Comparison of ENCODE assay signal across 9 mouse cellular contexts in genomic region chr10:34018746-34019301, GRCm38 (mm10). TPM values are rescaled to one million over a fixed set of nuclear protein-coding genes. Genes with fewer than 3 reads are reported as not detected.
A peak's percentile ranks its signal among the peaks of the same experiment; 100 is the strongest.
DNase-seq lines count a peak whose midpoint lies in the region; ATAC-seq and TF ChIP-seq lines count a peak whose summit lies in the region.
"Had no signal": no experiment of that assay in that cellular context is flagged by ENCODE, and none has a peak within 500 bp of the region (broad histone marks: within the 10 kb centered on the region; RNA-seq: fewer than 3 reads in every experiment).

No protein-coding gene starts in this region.

- WGBS in heart, embryonic 14.5 days: under 1% methylated on average over 21 of the region's 21 CpGs
- WGBS in forebrain, embryonic 11.5 days: under 1% methylated on average over 21 of the region's 21 CpGs
- WGBS in neural tube, embryonic 15.5 days: under 1% methylated on average over 21 of the region's 21 CpGs

- H3K9ac ChIP-seq in heart, embryonic 14.5 days (ENCODE audit: low read length): peak overlapping the region; percentile 90
- peak overlapping the region; percentile 75 for H3K9ac ChIP-seq in forebrain, embryonic 11.5 days (ENCODE audit: low read length)
- H3K9ac ChIP-seq in neural tube, embryonic 15.5 days (replicated peaks): peak overlapping the region; percentile 85

- H3K4me3 ChIP-seq in heart, embryonic 14.5 days (ENCODE audit: control insufficient read depth in 1 of 2, insufficient read depth in 1 of 2, low read depth in 1 of 2, low read length in 2 of 2): peak overlapping the region; percentile 79 to 84
- peak overlapping the region; percentile 88 for H3K4me3 ChIP-seq in G1E (ENCODE audit: low read depth, low read length)
- H3K4me3 ChIP-seq in forebrain, embryonic 11.5 days (ENCODE audit: low read depth, low read length): peak overlapping the region; percentile 73
- H3K4me3 ChIP-seq in neural tube, embryonic 15.5 days (replicated peaks): peak overlapping the region; percentile 85

- peak overlapping the region; percentile 97 to 98 for H3K27ac ChIP-seq in heart, embryonic 14.5 days (replicated peaks in 1 of 2; ENCODE audit: control insufficient read depth in 1 of 2, insufficient read depth in 1 of 2, low read depth in 2 of 2, low read length in 2 of 2)
- H3K27ac ChIP-seq in forebrain, embryonic 11.5 days (ENCODE audit: low read depth, low read length): peak overlapping the region; percentile 65
- H3K27ac ChIP-seq in neural tube, embryonic 15.5 days (replicated peaks): peak overlapping the region; percentile 93

- H3K36me3 ChIP-seq in heart, embryonic 14.5 days (ENCODE audit: control insufficient read depth, insufficient read depth, low read length): 0 out of 2 replicates have a peak, but pooled peaks cover 5% of the 10 kb centered on the region
- H3K36me3 ChIP-seq in G1E (replicated peaks): peaks cover 28% of the 10 kb centered on the region
- no peaks in the 10 kb centered on the region for H3K36me3 ChIP-seq in forebrain, embryonic 11.5 days (ENCODE audit: control insufficient read depth, insufficient read depth, low read length)
- H3K36me3 ChIP-seq in neural tube, embryonic 15.5 days: no peaks in the 10 kb centered on the region

- no peak for ATAC-seq in heart, embryonic 14.5 days (ENCODE audit: insufficient number of reproducible peaks, insufficient read depth, low FRiP score, low read depth)
- ATAC-seq in G1E (ENCODE audit: extremely low read depth, insufficient number of reproducible peaks, low FRiP score, poor library complexity, severe bottlenecking): no peak
- no peak for ATAC-seq in forebrain, embryonic 11.5 days (replicated peaks; ENCODE audit: low FRiP score)
- ATAC-seq in neural tube, embryonic 15.5 days (ENCODE audit: low FRiP score): peak; percentile 7; the same call in 1 of the 2 replicates

- TF ChIP-seq CTCF in G1E (IDR thresholded peaks at IDR 0.05; ENCODE audit: low read depth, low read length): no peak

- DNase-seq in heart, adult 8-10 months (ENCODE audit: low spot score): no peak
- peak; percentile 52 for DNase-seq in 416B (ENCODE audit: low read depth)
- peak; percentile 8 for DNase-seq in G1E (ENCODE audit: low spot score)
- no peak for DNase-seq in forebrain, embryonic 11.5 days (ENCODE audit: low spot score)
- DNase-seq in liver: peak; percentile 23
- DNase-seq in cerebellum, postnatal 4 days (ENCODE audit: low spot score in 2 of 2): no peak

- H3K4me2 ChIP-seq in heart, embryonic 14.5 days (ENCODE audit: low read length): peak overlapping the region; percentile 77
- peak overlapping the region; percentile 73 for H3K4me2 ChIP-seq in forebrain, embryonic 11.5 days (ENCODE audit: low read depth, low read length, severe bottlenecking)
- peak overlapping the region; percentile 66 for H3K4me2 ChIP-seq in neural tube, embryonic 15.5 days

- no peaks in the 10 kb centered on the region for H3K9me3 ChIP-seq in heart, embryonic 14.5 days (ENCODE audit: control insufficient read depth, low read length)
- no peaks in the 10 kb centered on the region for H3K9me3 ChIP-seq in G1E (replicated peaks)
- no peaks in the 10 kb centered on the region for H3K9me3 ChIP-seq in forebrain, embryonic 11.5 days (ENCODE audit: control insufficient read depth, low read length)
- H3K9me3 ChIP-seq in neural tube, embryonic 15.5 days (replicated peaks): no peaks in the 10 kb centered on the region

- H3K27me3 ChIP-seq in heart, embryonic 14.5 days (ENCODE audit: control insufficient read depth, insufficient read depth, low read length): no peaks in the 10 kb centered on the region
- 0 out of 2 replicates have a peak, but pooled peaks cover 2% of the 10 kb centered on the region for H3K27me3 ChIP-seq in G1E (ENCODE audit: insufficient read depth, low read length)
- no peaks in the 10 kb centered on the region for H3K27me3 ChIP-seq in forebrain, embryonic 11.5 days (ENCODE audit: control insufficient read depth, insufficient read depth, low read length)
- H3K27me3 ChIP-seq in neural tube, embryonic 15.5 days (replicated peaks): no peaks in the 10 kb centered on the region

- peaks cover 2 to 16% of the 10 kb centered on the region in 2 experiments for H3K4me1 ChIP-seq in heart, embryonic 14.5 days (ENCODE audit: control insufficient read depth in 2 of 2, insufficient read depth in 2 of 2, low read length in 2 of 2)
- peaks cover 24% of the 10 kb centered on the region for H3K4me1 ChIP-seq in G1E (ENCODE audit: insufficient read depth, low read depth, low read length)
- peaks cover 4% of the 10 kb centered on the region; the same call in 1 of the 2 replicates for H3K4me1 ChIP-seq in forebrain, embryonic 11.5 days (replicated peaks; ENCODE audit: control insufficient read depth, insufficient read depth, low read length)
- H3K4me1 ChIP-seq in neural tube, embryonic 15.5 days: peaks cover 21% of the 10 kb centered on the region

RNA-seq across cellular contexts. Expression of gene Rwdd1, which starts 0.6 kb away (rescaled TPM):
- polyA plus RNA-seq in heart, embryonic 14.5 days (2014; fragmentation: Nextera tagmentation; extraction: Ambion mirVana): 107 and 109 TPM in 2 replicates
- total RNA-seq in heart, adult 8-10 months (2022): 100 to 1,000 TPM; 111 to 118 (median 114) TPM
- total RNA-seq in G1E (2014; fragmentation: Nextera tagmentation): 250 and 269 TPM in 2 replicates
- 232 and 246 TPM in 2 replicates for total RNA-seq in G1E (2017)
- 57.2 and 67.7 TPM in 2 replicates for polyA plus RNA-seq in G1E (2012)
- 151 and 165 TPM in 2 replicates for polyA plus RNA-seq in forebrain, embryonic 11.5 days (2014; fragmentation: Nextera tagmentation; extraction: Ambion mirVana)
- 116 and 129 TPM in 2 replicates for polyA plus RNA-seq in neural tube, embryonic 15.5 days (2015; fragmentation: Nextera tagmentation; extraction: Ambion mirVana)

RNA-seq across cellular contexts. Expression of gene Trappc3l, which starts 18.6 kb away (rescaled TPM):
- not detected in 2 replicates for polyA plus RNA-seq in heart, embryonic 14.5 days (2014; fragmentation: Nextera tagmentation; extraction: Ambion mirVana)
- not detected for total RNA-seq in heart, adult 8-10 months (2022)
- total RNA-seq in G1E (2014; fragmentation: Nextera tagmentation): not detected in 2 replicates
- total RNA-seq in G1E (2017): not detected in 2 replicates
- not detected in 2 replicates for polyA plus RNA-seq in G1E (2012)
- not detected in 2 replicates for polyA plus RNA-seq in forebrain, embryonic 11.5 days (2014; fragmentation: Nextera tagmentation; extraction: Ambion mirVana)
- polyA plus RNA-seq in neural tube, embryonic 15.5 days (2015; fragmentation: Nextera tagmentation; extraction: Ambion mirVana): 0.42 and 0.91 TPM in 2 replicates
- polyA plus RNA-seq: frontal cortex, adult 2 months had no signal

RNA-seq across cellular contexts. Expression of gene Calhm4, which starts 25.3 kb away (rescaled TPM):
- not detected in 2 replicates for polyA plus RNA-seq in heart, embryonic 14.5 days (2014; fragmentation: Nextera tagmentation; extraction: Ambion mirVana)
- total RNA-seq in heart, adult 8-10 months (2022): not detected
- total RNA-seq in G1E (2014; fragmentation: Nextera tagmentation) (not detected in 2 replicates), G1E (2017) (0.06 and 0.11 TPM in 2 replicates)
- polyA plus RNA-seq in G1E (2012): not detected in 2 replicates
- not detected in 2 replicates for polyA plus RNA-seq in forebrain, embryonic 11.5 days (2014; fragmentation: Nextera tagmentation; extraction: Ambion mirVana)
- not detected in 2 replicates for polyA plus RNA-seq in neural tube, embryonic 15.5 days (2015; fragmentation: Nextera tagmentation; extraction: Ambion mirVana)
- polyA plus RNA-seq: frontal cortex, adult 2 months had no signal

Comparison
In these comparisons a context has a peak if more than half of its experiments do, and no peak if none do; other contexts are left out.
1. DNase-seq: peak in 416B (single experiment), G1E (single experiment) and liver (single experiment); none in heart, adult 8-10 months (single experiment), forebrain, embryonic 11.5 days (single experiment) and cerebellum, postnatal 4 days (0 of 2).
2. Peak in every context shown above with its lines, with median percentiles within 50 percentile points of each other: H3K27ac ChIP-seq, H3K4me2 ChIP-seq, H3K4me3 ChIP-seq and H3K9ac ChIP-seq.